Mouse (Mus musculus) gastrocnemius, postnatal 4 days (tissue): Measurements from ENCODE around the gene Tmem44. TPM values are rescaled to one million over a fixed set of nuclear protein-coding genes. Genes with fewer than 3 reads are reported as not detected.

ENCODE experiments used
- total RNA-seq, 2 experiments: library from RNA; stranded (reverse); gene quantifications; 2 replicates each; pipeline ENCODE4 v1.2.3; 2021

Tmem44 gene
- total RNA-seq, 2 experiments from 2014 or later: 9.7 to 11.2 TPM

Other genes starting within 250 kb of the Tmem44 start
- under 1 TPM; 0.36 to 0.49 TPM for gene Gp5, start 240.1 kb downstream of the Tmem44 start, total RNA-seq
- gene Atp13a3, start 144.9 kb downstream of the Tmem44 start, total RNA-seq: 100 to 1,000 TPM in 1 of 2 experiments, 10 to 100 TPM in 1; 94.9 to 113 TPM
- gene Lsg1, start 36.8 kb upstream of the Tmem44 start, total RNA-seq: 10 to 100 TPM; 24.3 to 31.4 TPM
- 10 to 100 TPM; 24.1 to 29.6 TPM for gene Fam43a, start 48.9 kb upstream of the Tmem44 start, total RNA-seq